Mouse (Mus musculus): ENCODE measurements at regions not wholly inside any gene's neighbourhood (a gene's known extent, or its start where the extent isn't known, plus 50 kb on each side); places are given as distances from the start of the nearest gene placed in this dataset.

GRCm38 (mm10) chr2:102241626-102242025, 55.4 kb upstream of the Ldlrad3 start:
- no peak for TF ChIP-seq CTCF (IDR thresholded peaks at IDR 0.05)
- no peak for TF ChIP-seq EP300 (IDR thresholded peaks at IDR 0.05)

Measured in lung, postnatal 0 days (tissue).